Mouse (Mus musculus): ENCODE data around the gene Dut. TPM values are rescaled to one million over a fixed set of nuclear protein-coding genes. Genes with fewer than 3 reads are reported as not detected.
"Not testable (repeated sequence)": the region's sequence is repeated elsewhere in the genome, so short reads cannot be mapped to it uniquely, and the experiment has no call there.

Dut gene
- total RNA-seq, 2 experiments from 2014 or later, result 31.4 to 32.6 TPM

- no peak for DNase-seq (ENCODE audit: low spot score in 2 of 2)
Observed at GRCm38 (mm10) chr2:125253699-125254098, 6.7 kb downstream of the Dut start.

- DNase-seq (ENCODE audit: low spot score in 2 of 2), result no peak
Observed at GRCm38 (mm10) chr2:125254630-125255029, 7.6 kb downstream of the Dut start.

GRCm38 (mm10) chr2:125255886-125256285 lies 8.9 kb downstream of the Dut start:
- no peak for DNase-seq (ENCODE audit: low spot score in 2 of 2)

- peak in 1 of 2 experiments; percentile 43 for DNase-seq (ENCODE audit: low spot score in 2 of 2)
Observed at GRCm38 (mm10) chr2:125259230-125260120, 12.5 kb downstream of the Dut start.

- DNase-seq (ENCODE audit: low spot score in 2 of 2), result no peak
Observed at GRCm38 (mm10) chr2:125260326-125260725, 13.3 kb downstream of the Dut start.

GRCm38 (mm10) chr2:125263056-125263455 lies 16.1 kb downstream of the Dut start:
- peak in 1 of 2 experiments; percentile 40 for DNase-seq (ENCODE audit: low spot score in 2 of 2)

GRCm38 (mm10) chr2:125263753-125264152 lies 16.8 kb downstream of the Dut start:
- DNase-seq (ENCODE audit: low spot score in 2 of 2), result no peak

- DNase-seq (ENCODE audit: low spot score in 2 of 2), result no peak
Observed at GRCm38 (mm10) chr2:125268876-125269275, 21.9 kb downstream of the Dut start.

GRCm38 (mm10) chr2:125275617-125276016 lies 28.6 kb downstream of the Dut start:
- DNase-seq (ENCODE audit: low spot score in 2 of 2), result no peak

GRCm38 (mm10) chr2:125276692-125277091 lies 29.7 kb downstream of the Dut start:
- no peak for DNase-seq (ENCODE audit: low spot score in 2 of 2)

GRCm38 (mm10) chr2:125278474-125278873 lies 31.5 kb downstream of the Dut start:
- DNase-seq (ENCODE audit: low spot score in 2 of 2), result no peak

- not testable (repeated sequence) for DNase-seq (ENCODE audit: low spot score in 2 of 2)
Observed at GRCm38 (mm10) chr2:125279995-125280394, 33.0 kb downstream of the Dut start.

- DNase-seq (ENCODE audit: low spot score in 2 of 2), result no peak
Observed at GRCm38 (mm10) chr2:125282334-125283206, 35.6 kb downstream of the Dut start.

GRCm38 (mm10) chr2:125285777-125286176 lies 38.8 kb downstream of the Dut start:
- no peak for DNase-seq (ENCODE audit: low spot score in 2 of 2)

GRCm38 (mm10) chr2:125290197-125290965 lies 43.4 kb downstream of the Dut start:
- no peak for DNase-seq (ENCODE audit: low spot score in 2 of 2)

GRCm38 (mm10) chr2:125291101-125291500 lies 44.1 kb downstream of the Dut start:
- no peak for DNase-seq (ENCODE audit: low spot score in 2 of 2)

- DNase-seq (ENCODE audit: low spot score in 2 of 2), result no peak
Observed at GRCm38 (mm10) chr2:125292616-125293015, 45.6 kb downstream of the Dut start.

- DNase-seq (ENCODE audit: low spot score in 2 of 2), result no peak
Observed at GRCm38 (mm10) chr2:125293969-125294491, 47.0 kb downstream of the Dut start.

GRCm38 (mm10) chr2:125295526-125295925 lies 48.5 kb downstream of the Dut start:
- no peak for DNase-seq (ENCODE audit: low spot score in 2 of 2)

- DNase-seq (ENCODE audit: low spot score in 2 of 2), result no peak
Observed at GRCm38 (mm10) chr2:125298841-125299240, 51.9 kb downstream of the Dut start.
